Mouse (Mus musculus) lung, embryonic 14.5 days (tissue): ENCODE measurements around the gene Got1. TPM values are rescaled to one million over a fixed set of nuclear protein-coding genes. Genes with fewer than 3 reads are reported as not detected.

Experiments
- ATAC-seq: fragments of 200-750 bp; cut with Nextera tagmentation; 2 replicates; pipeline ENCODE4 v1.8.0; 2017; ENCODE audit warnings: mild to moderate bottlenecking, moderate TSS enrichment, moderate library complexity; ENCODE audit not compliant: insufficient read depth
- DNase-seq: peaks from one replicate; pipeline ENCODE4 v3.0.0-alpha.2; 2015
- H3K27ac ChIP-seq: fragments of 300-500 bp; sonication (generic); 2 replicates; pipeline ENCODE4 v1.5.1; 2014; ENCODE audit warnings: low read depth, mild to moderate bottlenecking, moderate library complexity
- H3K27me3 ChIP-seq: fragments of 300-500 bp; sonication (generic); 2 replicates; pipeline ENCODE4 v1.6.1; 2014; ENCODE audit warnings: low read length, control low read depth; ENCODE audit not compliant: insufficient read depth
- H3K36me3 ChIP-seq: fragments of 300-500 bp; sonication (generic); 2 replicates; pipeline ENCODE4 v1.6.1; 2014; ENCODE audit warnings: control low read depth; ENCODE audit not compliant: insufficient read depth
- H3K4me1 ChIP-seq: fragments of 300-500 bp; sonication (generic); 2 replicates; pipeline ENCODE4 v1.6.1; 2014; ENCODE audit warnings: antibody characterized with exemption, control low read depth; ENCODE audit not compliant: insufficient read depth
- H3K4me2 ChIP-seq: fragments of 300-500 bp; sonication (generic); 2 replicates; pipeline ENCODE4 v1.6.1; 2014; ENCODE audit warnings: mild to moderate bottlenecking
- H3K4me3 ChIP-seq: fragments of 300-500 bp; sonication (generic); 2 replicates; pipeline ENCODE4 v1.5.1; 2014; ENCODE audit warnings: low read depth, low read length
- H3K9ac ChIP-seq: fragments of 300-500 bp; sonication (generic); 2 replicates; pipeline ENCODE4 v1.6.1; 2014
- H3K9me3 ChIP-seq: fragments of 300-500 bp; sonication (generic); 2 replicates; pipeline ENCODE4 v1.6.1; 2016; ENCODE audit warnings: low read depth, low read length, control low read depth
- CTCF ChIP-seq: IDR thresholded peaks from 2 replicates; pipeline ENCODE4 v1.5.1; 2016; ENCODE audit warnings: antibody characterized with exemption, low read depth
- WGBS: fragments of 180-500 bp; shearing (Covaris S2); extraction: QIAGEN DNeasy Blood & Tissue Kit; methylation state at CpG from one replicate; pipeline ENCODE4 v1.1.7; 2014; 5-methylcytosine and 5-hydroxymethylcytosine counted together
- polyA plus RNA-seq: library from polyadenylated mRNA; unstranded; fragments of >200 nt; fragmentation: Nextera tagmentation; extraction: Ambion mirVana; gene quantifications from 2 replicates; pipeline ENCODE4 v1.2.1, GENCODE M21; 2014

The Got1 gene
- 19.5 and 23.3 TPM in 2 replicates for polyA plus RNA-seq

- TF ChIP-seq CTCF: no peak
- Histone ChIP-seq H3K4me2 (peak within 1 kb of the TSS; percentile 84), H3K36me3 (no peaks in the 10 kb centered on the region), H3K9me3 (no peaks in the 10 kb centered on the region), H3K27ac (peak within 1 kb of the TSS; percentile 60; the same call in 1 of the 2 replicates), H3K9ac (peak within 1 kb of the TSS; percentile 62), H3K27me3 (no peaks in the 10 kb centered on the region), H3K4me1 (0 out of 2 replicates have a peak, but pooled peaks cover 7% of the 10 kb centered on the region), H3K4me3 (peak within 1 kb of the TSS; percentile 72)
- ATAC-seq: peak; percentile 100
- under 1% methylated on average over 58 of the region's 58 CpGs for WGBS
- DNase-seq: peak; percentile 98
Measured at GRCm38 (mm10) chr19:43524187-43525103, at the start of gene Got1. Got1 (minus strand) TSS chr19:43524605.

DNA sequence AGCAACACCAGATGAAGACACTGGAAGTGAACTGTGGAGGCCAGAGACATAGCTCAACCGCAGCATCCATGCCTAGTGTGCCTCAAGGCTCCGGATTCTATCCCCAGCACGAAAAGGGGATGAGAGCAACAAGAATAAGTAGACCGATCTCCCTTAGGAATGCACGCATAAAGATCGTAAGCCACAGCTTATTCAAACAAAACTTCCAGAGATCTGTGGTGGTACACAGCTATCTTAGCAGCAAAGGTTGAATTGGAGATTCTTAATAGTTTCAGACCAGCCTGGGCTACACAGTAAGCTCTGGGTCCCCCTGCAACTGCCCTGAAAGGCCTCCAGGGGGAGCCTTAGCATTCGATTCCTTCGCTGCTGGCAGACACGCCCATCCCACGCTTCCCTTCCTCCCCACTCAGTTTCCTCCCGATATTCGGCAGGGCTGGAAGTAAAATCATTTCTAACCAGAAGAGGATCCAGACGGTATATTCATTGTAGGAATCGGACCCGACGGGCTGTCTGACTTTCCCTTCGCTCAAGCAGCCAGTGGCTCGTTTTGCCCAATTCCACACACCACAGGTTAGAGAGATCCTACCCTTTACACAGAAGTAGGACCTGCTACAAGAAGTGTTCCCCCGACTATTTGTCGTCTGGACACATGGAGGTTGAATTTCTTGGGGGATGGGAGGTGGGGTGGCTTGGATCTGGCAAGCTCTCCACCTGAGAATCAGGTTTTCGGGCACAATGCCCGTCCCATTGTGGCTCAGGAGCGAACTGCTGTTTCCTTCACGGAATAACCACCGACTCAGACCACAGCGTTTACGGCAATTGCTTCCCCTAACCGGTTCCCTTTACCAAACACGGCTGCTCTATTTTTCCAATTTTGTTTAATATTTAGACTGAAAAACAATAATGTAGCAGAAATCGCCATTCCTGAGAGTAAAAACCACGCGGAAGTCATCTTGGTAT, 46.7 kb upstream of the Got1 start:
- no peaks in the 10 kb centered on the region for H3K9me3 ChIP-seq
- DNase-seq (peak; percentile 94), ATAC-seq (peak; percentile 74)
- H3K27me3 ChIP-seq: peaks cover 46% of the 10 kb centered on the region
- no peak overlapping the region for H3K27ac ChIP-seq
- WGBS: 14% methylated on average over 32 of the region's 32 CpGs
- no peaks in the 10 kb centered on the region for H3K36me3 ChIP-seq
- TF ChIP-seq CTCF: peak; percentile 86
- H3K4me1 ChIP-seq: no peaks in the 10 kb centered on the region
- H3K4me2 ChIP-seq: peak overlapping the region; percentile 72
- H3K9ac ChIP-seq: no peak overlapping the region
- peak overlapping the region; percentile 31 for H3K4me3 ChIP-seq

GRCm38 (mm10) chr19:43569133-43569532, 44.7 kb upstream of the Got1 start:
- Histone ChIP-seq H3K9me3 (no peaks in the 10 kb centered on the region), H3K4me1 (no peaks in the 10 kb centered on the region), H3K27me3 (peaks cover 46% of the 10 kb centered on the region), H3K4me2 (no peak overlapping the region), H3K9ac (no peak overlapping the region), H3K36me3 (no peaks in the 10 kb centered on the region), H3K27ac (no peak overlapping the region), H3K4me3 (no peak overlapping the region)
- WGBS: 54% methylated on average over 6 of the region's 6 CpGs
- DNase-seq (no peak), ATAC-seq (no peak)
- TF ChIP-seq CTCF: no peak

DNA sequence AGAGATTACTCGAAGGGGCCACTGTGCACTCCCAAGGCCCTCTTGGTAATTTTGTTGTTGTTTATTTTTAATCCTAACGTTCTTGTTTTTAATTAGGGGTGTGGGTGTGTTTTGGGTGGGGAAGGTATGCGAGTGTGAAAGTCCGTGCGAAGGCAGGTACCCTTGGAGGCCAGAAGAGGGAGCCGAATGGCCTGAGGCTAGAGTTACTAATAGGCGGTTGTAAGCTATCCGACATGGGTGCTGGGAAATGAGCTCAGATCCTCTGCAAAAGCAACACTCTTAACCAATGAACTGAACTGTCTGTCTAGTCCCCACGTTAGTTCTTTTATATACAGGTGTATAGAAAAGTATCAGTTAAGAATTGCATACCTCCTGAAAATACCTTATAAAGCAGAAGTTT, 43.9 kb upstream of the Got1 start:
- Histone ChIP-seq H3K27ac (no peak overlapping the region), H3K9me3 (no peaks in the 10 kb centered on the region), H3K36me3 (no peaks in the 10 kb centered on the region), H3K27me3 (peaks cover 39% of the 10 kb centered on the region), H3K4me3 (no peak overlapping the region), H3K4me1 (peaks cover 7% of the 10 kb centered on the region; the same call in 1 of the 2 replicates), H3K9ac (no peak overlapping the region), H3K4me2 (no peak overlapping the region)
- peak; percentile 33; the same call in 1 of the 2 replicates for TF ChIP-seq CTCF
- ATAC-seq (no peak), DNase-seq (peak; percentile 15)
- WGBS: 50% methylated on average over 9 of the region's 9 CpGs

- Histone ChIP-seq H3K27ac (no peak overlapping the region), H3K9ac (0 out of 2 replicates have a peak overlapping the region, but pooled peaks have one; percentile 7), H3K4me3 (no peak overlapping the region), H3K4me2 (no peak overlapping the region), H3K27me3 (0 out of 2 replicates have a peak, but pooled peaks cover under 1% of the 10 kb centered on the region), H3K9me3 (no peaks in the 10 kb centered on the region), H3K36me3 (no peaks in the 10 kb centered on the region), H3K4me1 (peaks cover 7% of the 10 kb centered on the region; the same call in 1 of the 2 replicates)
- 28% methylated on average over 5 of the region's 5 CpGs for WGBS
- peak; percentile 75 for ATAC-seq
- DNase-seq: peak; percentile 87
- no peak for TF ChIP-seq CTCF
Measured at GRCm38 (mm10) chr19:43563166-43563565, 38.8 kb upstream of the Got1 start.

DNA sequence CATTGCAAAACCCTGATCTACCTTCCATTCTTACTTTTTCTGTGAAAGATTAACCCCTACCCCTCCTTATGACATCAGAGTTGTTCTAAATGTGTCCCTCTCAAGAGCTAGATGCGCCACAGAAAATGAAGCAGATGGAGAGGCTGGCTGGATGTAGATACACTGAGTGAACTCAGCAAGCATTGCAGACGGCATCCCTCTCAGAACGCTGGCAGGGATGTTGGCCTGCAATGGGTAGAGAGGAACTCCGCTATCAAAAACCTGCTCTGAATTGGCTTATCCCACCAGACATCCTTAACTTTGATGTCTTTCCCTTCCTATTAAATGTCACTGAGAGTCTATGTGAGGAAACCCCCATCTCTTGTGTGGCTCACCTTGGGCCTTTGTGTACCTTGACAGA, 37.4 kb upstream of the Got1 start:
- TF ChIP-seq CTCF: no peak
- peaks cover 7% of the 10 kb centered on the region; the same call in 1 of the 2 replicates for H3K4me1 ChIP-seq
- H3K9ac ChIP-seq: no peak overlapping the region
- no peak overlapping the region for H3K4me3 ChIP-seq
- no peaks in the 10 kb centered on the region for H3K9me3 ChIP-seq
- H3K4me2 ChIP-seq: no peak overlapping the region
- ATAC-seq (no peak), DNase-seq (no peak)
- H3K27ac ChIP-seq: no peak overlapping the region
- no peaks in the 10 kb centered on the region for H3K27me3 ChIP-seq
- H3K36me3 ChIP-seq: no peaks in the 10 kb centered on the region
- WGBS: 76% methylated on average over 4 of the region's 4 CpGs
